Mouse (Mus musculus) CH12.LX (cell line): ENCODE data around the gene Tcp10a.

Experiments
- CHD1 ChIP-seq: IDR thresholded peaks from 2 replicates; pipeline ENCODE4 v1.6.1; 2012; ENCODE audit warnings: low read depth, low read length, improper control_type of control experiment, inconsistent platforms
- EP300 ChIP-seq: IDR thresholded peaks from 2 replicates; pipeline ENCODE4 v1.6.1; 2011; ENCODE audit warnings: low read length, improper control_type of control experiment
- MAFK ChIP-seq: IDR thresholded peaks from 2 replicates; pipeline ENCODE4 v1.6.1; 2011; ENCODE audit warnings: low read length, improper control_type of control experiment; ENCODE audit not compliant: insufficient replicate concordance
- MXI1 ChIP-seq: IDR thresholded peaks from 2 replicates; pipeline ENCODE4 v1.6.1; 2011; ENCODE audit warnings: mild to moderate bottlenecking, low read depth, low read length, improper control_type of control experiment
- POLR2A ChIP-seq: IDR thresholded peaks from 2 replicates; pipeline ENCODE4 v1.6.1; 2011; ENCODE audit warnings: low read depth, mild to moderate bottlenecking, improper control_type of control experiment, low read length
- POLR2AphosphoS2 ChIP-seq: IDR thresholded peaks from 2 replicates; pipeline ENCODE4 v1.6.1; 2011; ENCODE audit warnings: low read depth, low read length, improper control_type of control experiment
- RCOR1 ChIP-seq: conservative IDR thresholded peaks from 2 replicates; pipeline ENCODE4 v1.6.1; 2012; ENCODE audit warnings: low read depth, mild to moderate bottlenecking, inconsistent platforms, low read length, improper control_type of control experiment
- TBP ChIP-seq: conservative IDR thresholded peaks from 2 replicates; pipeline ENCODE4 v1.6.1; 2011; ENCODE audit warnings: low read depth, low read length, improper control_type of control experiment
- USF1 ChIP-seq: IDR thresholded peaks from 2 replicates; pipeline ENCODE4 v1.6.1; 2014; ENCODE audit warnings: low read depth, mild to moderate bottlenecking, inconsistent platforms, low read length, improper control_type of control experiment
- USF2 ChIP-seq: conservative IDR thresholded peaks from 2 replicates; pipeline ENCODE4 v1.6.1; 2011; ENCODE audit warnings: low read depth, low read length, improper control_type of control experiment

DNA sequence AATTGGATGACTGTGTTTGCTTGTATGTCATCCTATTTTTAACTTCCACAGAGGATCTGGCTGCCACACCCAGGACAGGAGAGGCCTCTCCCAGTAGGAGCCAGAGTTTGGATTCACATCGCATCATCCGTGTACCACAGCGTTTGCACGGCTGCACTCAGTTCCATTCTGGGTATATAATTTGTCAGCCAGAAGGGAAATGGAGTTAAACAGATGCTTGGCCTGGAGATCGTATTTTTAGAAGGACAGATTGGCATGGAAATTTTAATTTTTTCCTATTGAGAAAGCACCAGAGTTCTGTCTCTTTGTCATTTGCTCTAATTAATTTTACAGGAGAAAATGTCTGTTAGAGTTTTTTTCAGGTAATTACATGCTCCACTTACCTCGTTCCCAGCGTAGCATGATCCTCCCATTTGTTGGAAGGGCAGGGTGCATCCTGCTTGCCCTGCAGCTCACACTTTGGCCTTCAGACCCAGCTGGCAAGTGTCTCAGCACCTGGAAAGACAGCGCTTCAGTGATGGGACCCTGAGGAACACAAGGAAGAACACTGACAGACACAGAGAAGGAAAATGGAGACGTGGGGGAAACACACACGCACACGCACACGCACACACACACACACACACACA lies 37.9 kb upstream of the Tcp10a start:
- TF ChIP-seq USF2 = no peak
- TF ChIP-seq POLR2AphosphoS2 = no peak
- TF ChIP-seq POLR2A = no peak
- no peak for TF ChIP-seq MXI1
- TF ChIP-seq EP300 = no peak
- no peak for TF ChIP-seq CHD1
- TF ChIP-seq USF1 = no peak
- no peak for TF ChIP-seq TBP
- no peak for TF ChIP-seq RCOR1
- TF ChIP-seq MAFK = no peak
